Mouse (Mus musculus) megakaryocyte, embryonic 14.5 days (primary cell): ENCODE data around the gene Mrpl36. TPM values are rescaled to one million over a fixed set of nuclear protein-coding genes. Genes with fewer than 3 reads are reported as not detected.

ENCODE experiments used
- H3K27me3 ChIP-seq: replicated peaks from 2 replicates; pipeline ENCODE3; 2012; ENCODE audit warnings: inconsistent platforms
- H3K36me3 ChIP-seq: replicated peaks from 2 replicates; pipeline ENCODE3; 2012; ENCODE audit warnings: low read length, inconsistent platforms, mixed read lengths
- H3K4me1 ChIP-seq: 2 replicates; pipeline ENCODE4 v1.6.1; 2012; ENCODE audit warnings: inconsistent platforms
- H3K4me3 ChIP-seq: replicated peaks from 2 replicates; pipeline ENCODE3; 2012; ENCODE audit warnings: moderate library complexity, mild to moderate bottlenecking, inconsistent platforms
- H3K9me3 ChIP-seq: 2 replicates; pipeline ENCODE4 v1.6.1; 2012; ENCODE audit warnings: inconsistent platforms
- FLI1 ChIP-seq: IDR thresholded peaks from 2 replicates; pipeline ENCODE4 v1.6.1; 2012; ENCODE audit warnings: low read length, inconsistent platforms, mixed read lengths
- GATA1 ChIP-seq: IDR thresholded peaks from 3 replicates; pipeline ENCODE4 v1.6.1; 2012; ENCODE audit warnings: mixed read lengths, low read length, inconsistent platforms, borderline replicate concordance
- polyA plus RNA-seq: library from polyadenylated mRNA; stranded (reverse); fragments of >175 nt; gene quantifications from 2 replicates; pipeline ENCODE4 v1.2.3, GENCODE M21; 2012; ENCODE audit warnings: low replicate concordance; ENCODE audit not compliant: insufficient read depth

Gene Mrpl36
- 67.2 and 126 TPM in 2 replicates for polyA plus RNA-seq

DNA sequence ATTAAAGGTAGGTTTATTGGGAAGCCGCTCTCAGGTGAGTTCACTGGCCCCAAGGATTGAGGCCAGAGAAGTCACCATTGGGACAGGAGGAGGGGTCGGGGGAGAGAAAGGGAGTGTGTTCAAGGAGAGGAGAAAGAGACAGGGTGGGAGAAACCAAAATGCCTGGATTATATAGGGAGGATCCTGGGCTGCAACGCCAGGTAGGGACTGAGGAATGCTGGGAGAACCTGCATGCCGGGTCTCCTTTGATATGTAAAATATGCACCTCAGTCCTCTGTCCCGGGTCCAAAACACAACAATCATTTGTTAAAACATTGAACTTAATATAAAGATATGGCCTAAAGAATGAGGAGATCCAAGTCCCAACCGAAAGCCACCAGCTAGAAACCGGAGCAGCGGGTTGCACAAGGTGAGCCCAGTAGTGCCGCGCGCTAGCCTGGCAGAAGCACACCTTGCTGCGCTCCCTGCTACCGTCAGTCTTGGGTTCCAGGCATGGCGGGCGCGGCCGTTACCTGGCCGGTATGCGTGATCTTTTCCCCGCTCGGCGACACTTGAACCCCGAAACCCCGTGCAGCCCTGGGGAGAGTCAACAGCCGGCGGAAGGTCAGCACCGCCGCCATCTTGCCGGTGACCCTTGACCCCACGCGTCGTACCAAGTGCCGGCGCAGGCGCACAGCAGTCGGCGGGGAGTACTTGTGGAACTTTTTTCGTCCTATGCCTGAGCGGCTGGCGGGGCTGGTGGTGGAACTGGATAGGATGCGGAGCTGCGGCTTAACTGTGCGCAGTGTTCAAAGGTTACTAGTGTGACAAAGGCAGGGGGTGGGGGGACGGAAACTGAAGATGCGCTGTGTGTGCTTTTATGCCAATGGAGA, at the start of gene Mrpl36, which contains the start of gene Ndufs6:
Mrpl36 (plus strand) TSS at position 687 of the 872 bp plus-strand sequence.
Ndufs6 (minus strand) TSS at position 716 of the 872 bp plus-strand sequence.
- Histone ChIP-seq H3K36me3 (peaks cover 45% of the 10 kb centered on the region), H3K27me3 (no peaks in the 10 kb centered on the region), H3K4me1 (peaks cover 59% of the 10 kb centered on the region), H3K4me3 (peak within 1 kb of the TSS; percentile 100), H3K9me3 (no peaks in the 10 kb centered on the region)
- TF ChIP-seq GATA1 (no peak), FLI1 (no peak)

DNA sequence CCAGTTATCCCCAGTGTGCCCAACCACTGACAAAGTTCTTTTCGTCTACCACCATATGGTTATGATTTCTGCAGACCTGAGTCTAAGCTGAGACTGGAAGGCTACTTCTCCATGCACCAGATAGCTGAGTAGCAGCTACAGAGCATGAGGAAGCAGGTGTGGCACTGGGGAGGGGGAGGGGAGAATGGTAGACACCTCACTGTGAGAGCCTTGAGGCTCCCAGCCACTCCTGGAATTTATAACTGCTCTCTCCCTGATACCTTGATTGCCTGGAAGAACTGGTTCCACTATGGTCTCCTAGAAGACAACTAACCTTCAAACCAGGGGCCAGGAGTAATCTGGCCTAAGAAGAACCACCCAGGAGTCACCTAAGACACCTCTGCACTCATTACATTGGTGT, 49.1 kb upstream of the Mrpl36 start:
- TF ChIP-seq GATA1 (no peak), FLI1 (no peak)
- Histone ChIP-seq H3K4me3 (no peak overlapping the region), H3K4me1 (peaks cover 4% of the 10 kb centered on the region; the same call in 1 of the 2 replicates), H3K27me3 (peaks cover 59% of the 10 kb centered on the region), H3K9me3 (no peaks in the 10 kb centered on the region), H3K36me3 (no peaks in the 10 kb centered on the region)

DNA sequence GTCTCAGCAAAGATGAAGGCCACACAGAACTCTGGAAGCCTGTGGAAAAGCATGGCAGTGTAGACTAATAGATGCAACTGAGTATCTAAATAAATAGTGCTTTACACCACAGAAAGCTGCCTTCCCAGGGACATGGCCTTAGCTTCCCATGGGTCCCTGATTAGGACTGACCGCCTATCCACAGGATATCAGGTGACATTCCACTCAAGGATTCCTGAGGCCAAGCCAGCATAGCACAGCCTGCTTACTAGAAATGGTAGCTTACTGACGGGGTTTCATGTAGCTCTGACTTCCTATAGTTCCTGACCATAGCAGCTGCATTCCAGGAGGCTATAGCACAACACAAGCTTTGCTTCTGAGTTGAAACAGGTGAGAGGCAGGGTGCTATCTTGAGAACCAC, 45.9 kb upstream of the Mrpl36 start:
- H3K4me3 ChIP-seq: no peak overlapping the region
- peaks cover 43% of the 10 kb centered on the region for H3K27me3 ChIP-seq
- no peaks in the 10 kb centered on the region for H3K36me3 ChIP-seq
- TF ChIP-seq GATA1: no peak
- no peak for TF ChIP-seq FLI1
- H3K4me1 ChIP-seq: peaks cover 4% of the 10 kb centered on the region; the same call in 1 of the 2 replicates
- no peaks in the 10 kb centered on the region for H3K9me3 ChIP-seq

DNA sequence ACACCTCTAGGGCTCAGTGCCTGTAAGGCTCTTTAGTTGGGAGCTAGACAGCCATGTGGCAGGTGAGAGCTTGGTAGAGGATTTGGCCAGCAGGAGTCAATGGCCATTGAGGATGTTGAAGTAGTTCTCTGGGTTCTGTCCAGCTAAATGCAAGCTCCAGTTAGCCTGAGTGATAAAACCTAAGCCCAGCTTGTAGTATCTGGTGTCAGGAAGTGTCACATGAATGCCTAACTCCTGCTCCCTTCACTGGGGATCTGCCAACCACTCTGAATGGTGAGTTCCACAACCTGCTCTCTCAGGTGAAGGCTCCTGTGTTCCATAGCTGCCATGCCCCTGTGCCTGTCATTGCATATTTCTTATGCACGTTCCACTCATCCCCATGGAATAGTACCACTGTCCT, 44.8 kb upstream of the Mrpl36 start:
- Histone ChIP-seq H3K4me3 (no peak overlapping the region), H3K9me3 (no peaks in the 10 kb centered on the region), H3K36me3 (no peaks in the 10 kb centered on the region), H3K27me3 (peaks cover 46% of the 10 kb centered on the region), H3K4me1 (peaks cover 4% of the 10 kb centered on the region; the same call in 1 of the 2 replicates)
- TF ChIP-seq GATA1 (no peak), FLI1 (no peak)

GRCm38 (mm10) chr13:73290206-73290605, 38.1 kb upstream of the Mrpl36 start:
- peaks cover 8% of the 10 kb centered on the region; the same call in 1 of the 2 replicates for H3K9me3 ChIP-seq
- H3K27me3 ChIP-seq: peaks cover 42% of the 10 kb centered on the region
- H3K36me3 ChIP-seq: no peaks in the 10 kb centered on the region
- peaks cover 18% of the 10 kb centered on the region for H3K4me1 ChIP-seq
- TF ChIP-seq GATA1 (no peak), FLI1 (no peak)
- no peak overlapping the region for H3K4me3 ChIP-seq

DNA sequence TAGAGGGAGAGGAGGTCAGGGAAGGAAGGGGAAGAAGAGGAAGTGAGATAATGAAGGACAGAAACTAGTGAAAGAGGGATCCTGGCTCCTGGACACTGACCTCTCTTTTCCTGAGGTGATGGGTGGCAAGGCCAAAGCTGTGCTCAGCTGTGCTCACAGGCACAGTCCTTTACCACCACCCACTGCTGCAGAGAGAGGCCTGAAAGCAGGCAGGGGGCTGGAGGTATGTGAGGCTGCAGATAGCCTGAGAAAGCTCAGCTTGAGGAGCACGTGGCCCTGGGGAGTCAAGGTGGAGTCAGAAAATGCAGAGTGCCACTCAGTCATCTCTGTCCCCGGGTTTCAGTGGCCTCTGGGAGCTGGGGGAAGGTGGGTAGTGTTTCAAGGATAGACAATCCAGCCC, 37.2 kb upstream of the Mrpl36 start:
- peaks cover 8% of the 10 kb centered on the region; the same call in 1 of the 2 replicates for H3K9me3 ChIP-seq
- peaks cover 18% of the 10 kb centered on the region for H3K4me1 ChIP-seq
- TF ChIP-seq FLI1 (no peak), GATA1 (no peak)
- H3K4me3 ChIP-seq: no peak overlapping the region
- peaks cover 42% of the 10 kb centered on the region for H3K27me3 ChIP-seq
- no peaks in the 10 kb centered on the region for H3K36me3 ChIP-seq

GRCm38 (mm10) chr13:73298717-73299116, 29.6 kb upstream of the Mrpl36 start:
- no peak overlapping the region for H3K4me3 ChIP-seq
- H3K9me3 ChIP-seq: peaks cover 10% of the 10 kb centered on the region; the same call in 1 of the 2 replicates
- TF ChIP-seq FLI1 (no peak), GATA1 (no peak)
- H3K27me3 ChIP-seq: peaks cover 21% of the 10 kb centered on the region
- peaks cover 23% of the 10 kb centered on the region for H3K4me1 ChIP-seq
- no peaks in the 10 kb centered on the region for H3K36me3 ChIP-seq

DNA sequence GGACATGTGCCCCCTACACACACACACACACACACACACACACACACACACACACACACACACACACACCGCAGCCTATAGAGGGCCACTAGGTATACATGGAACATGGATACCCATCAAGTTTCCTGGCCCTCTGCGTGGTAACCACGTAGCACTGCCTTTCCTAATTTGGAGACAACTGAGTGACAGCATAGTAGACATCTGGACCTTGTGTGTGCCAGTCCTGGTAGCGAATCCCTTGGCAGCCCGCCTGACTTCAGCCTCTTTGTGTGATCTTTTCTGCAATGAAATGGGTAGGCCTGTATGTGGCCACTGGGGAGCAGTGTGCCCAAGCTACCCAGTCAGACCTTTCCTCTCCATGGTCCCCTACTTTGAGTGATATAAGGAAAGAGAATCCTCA, 29.0 kb upstream of the Mrpl36 start:
- H3K4me1 ChIP-seq: peaks cover 26% of the 10 kb centered on the region
- no peaks in the 10 kb centered on the region for H3K36me3 ChIP-seq
- no peak for TF ChIP-seq FLI1
- no peak for TF ChIP-seq GATA1
- H3K27me3 ChIP-seq: peaks cover 25% of the 10 kb centered on the region
- H3K4me3 ChIP-seq: no peak overlapping the region
- peaks cover 7% of the 10 kb centered on the region; the same call in 1 of the 2 replicates for H3K9me3 ChIP-seq

- Histone ChIP-seq H3K9me3 (no peaks in the 10 kb centered on the region), H3K4me1 (peaks cover 23% of the 10 kb centered on the region), H3K4me3 (no peak overlapping the region), H3K27me3 (peaks cover 59% of the 10 kb centered on the region), H3K36me3 (no peaks in the 10 kb centered on the region)
- no peak for TF ChIP-seq FLI1
- TF ChIP-seq GATA1: no peak
These were observed 23.6 kb upstream of the Mrpl36 start for GRCm38 (mm10) chr13:73304729-73305128.

GRCm38 (mm10) chr13:73305398-73306084, 22.8 kb upstream of the Mrpl36 start:
- H3K4me1 ChIP-seq: peaks cover 25% of the 10 kb centered on the region
- TF ChIP-seq FLI1 (no peak), GATA1 (no peak)
- no peaks in the 10 kb centered on the region for H3K36me3 ChIP-seq
- H3K9me3 ChIP-seq: no peaks in the 10 kb centered on the region
- no peak overlapping the region for H3K4me3 ChIP-seq
- peaks cover 57% of the 10 kb centered on the region for H3K27me3 ChIP-seq
